Mouse (Mus musculus) T-helper 1 cell (primary cell): ENCODE data around the gene Strn4.

Source experiments
- in situ Hi-C: fragments of 300-600 bp; cut with MboI, MseI; formaldehyde crosslinking; loops from one replicate; pipeline ENCODE4 v1.15.1; 2025; ENCODE audit warnings: high pct_unique_total_duplicates

Strn4 gene

DNA sequence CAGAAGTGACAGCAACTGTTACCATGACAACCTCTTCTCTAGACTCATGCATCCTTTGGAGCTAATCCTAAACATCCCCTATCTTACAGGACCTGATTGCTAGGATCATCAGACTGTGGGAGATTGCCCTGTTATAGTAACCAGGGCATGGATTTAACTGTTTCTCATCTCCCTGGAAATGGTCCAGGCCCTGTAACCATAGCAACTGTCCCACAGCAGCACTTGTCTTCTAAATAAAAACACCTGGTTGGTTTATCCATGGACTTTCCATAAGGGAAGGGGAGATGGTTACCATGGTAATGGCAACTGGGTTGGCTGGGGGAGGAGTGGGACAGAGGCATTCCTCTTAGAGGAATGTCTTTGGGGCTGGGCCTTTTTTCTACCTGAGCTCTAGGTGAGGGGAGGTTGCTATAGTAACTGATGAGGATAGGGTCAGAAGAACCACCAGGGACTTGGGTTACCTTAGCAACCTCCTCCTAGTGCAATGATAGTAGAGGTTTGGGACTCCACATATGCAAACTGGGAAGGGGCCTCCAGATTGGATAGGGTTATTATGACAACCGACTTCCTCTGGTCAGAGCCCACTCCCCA lies at the start of gene Strn4:
Strn4 (plus strand) TSS at position 539 of the 591 bp plus-strand sequence.
- in situ Hi-C loops = no loop called here

DNA sequence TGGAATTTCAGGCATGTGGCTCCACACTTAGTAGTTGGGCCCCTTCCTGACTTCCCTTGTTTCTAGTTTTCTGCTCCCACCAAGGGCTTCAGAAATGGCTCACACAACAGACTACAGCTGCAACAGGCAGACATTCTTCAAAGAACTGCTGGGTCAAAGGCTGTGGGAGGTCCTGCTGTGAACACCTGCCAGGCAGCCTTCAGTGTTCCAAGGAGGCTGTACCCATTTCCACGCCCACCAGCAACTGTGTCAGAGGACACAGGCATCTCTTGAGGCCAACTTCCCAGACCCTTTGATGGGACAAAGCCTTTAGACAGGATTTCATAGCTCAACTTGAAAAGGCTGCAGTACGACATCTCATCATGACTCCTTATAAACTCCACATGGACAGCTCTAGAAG lies 49.2 kb upstream of the Strn4 start:
- in situ Hi-C loops = no loop called here

DNA sequence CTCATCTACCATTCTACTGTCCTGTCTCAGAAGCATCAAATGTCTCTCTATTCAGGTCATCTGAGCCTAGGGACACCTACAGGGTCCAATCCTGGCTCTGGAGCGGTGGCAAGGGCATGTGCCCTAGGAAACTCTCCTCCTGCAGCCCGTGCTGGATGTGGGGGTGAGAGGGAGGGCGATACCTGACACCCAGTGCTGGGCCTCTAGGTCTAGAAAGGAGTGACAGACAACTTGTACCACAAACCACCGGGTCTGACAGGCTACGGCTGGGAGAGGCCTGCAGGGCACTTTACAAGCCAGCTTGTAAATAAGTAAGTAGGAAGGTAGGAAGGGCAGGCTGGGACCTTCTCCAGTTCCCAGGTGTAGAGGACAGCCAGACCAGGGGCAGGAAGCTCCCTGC lies 39.8 kb upstream of the Strn4 start:
- in situ Hi-C loops = no loop called here

DNA sequence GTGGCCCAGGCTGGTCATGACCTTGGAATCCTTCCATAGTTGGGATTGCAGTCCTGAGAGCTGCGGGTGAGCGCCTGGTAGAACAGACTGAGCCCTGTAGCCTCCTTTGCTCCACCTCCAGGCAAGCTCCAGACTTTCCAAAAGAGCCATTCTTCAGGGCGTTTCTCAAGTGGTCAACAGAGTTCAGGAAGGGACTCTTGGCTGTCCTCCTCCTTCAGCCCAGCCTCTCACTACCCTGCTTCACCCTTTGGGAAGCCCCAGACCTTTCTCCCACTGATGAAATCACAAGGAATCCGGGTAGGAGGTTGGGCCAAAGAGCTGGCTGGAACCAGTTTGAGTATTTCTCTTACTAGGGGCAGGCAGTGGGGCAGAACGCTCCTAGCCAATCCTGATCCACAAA lies 35.6 kb upstream of the Strn4 start:
- in situ Hi-C loops = no loop called here

DNA sequence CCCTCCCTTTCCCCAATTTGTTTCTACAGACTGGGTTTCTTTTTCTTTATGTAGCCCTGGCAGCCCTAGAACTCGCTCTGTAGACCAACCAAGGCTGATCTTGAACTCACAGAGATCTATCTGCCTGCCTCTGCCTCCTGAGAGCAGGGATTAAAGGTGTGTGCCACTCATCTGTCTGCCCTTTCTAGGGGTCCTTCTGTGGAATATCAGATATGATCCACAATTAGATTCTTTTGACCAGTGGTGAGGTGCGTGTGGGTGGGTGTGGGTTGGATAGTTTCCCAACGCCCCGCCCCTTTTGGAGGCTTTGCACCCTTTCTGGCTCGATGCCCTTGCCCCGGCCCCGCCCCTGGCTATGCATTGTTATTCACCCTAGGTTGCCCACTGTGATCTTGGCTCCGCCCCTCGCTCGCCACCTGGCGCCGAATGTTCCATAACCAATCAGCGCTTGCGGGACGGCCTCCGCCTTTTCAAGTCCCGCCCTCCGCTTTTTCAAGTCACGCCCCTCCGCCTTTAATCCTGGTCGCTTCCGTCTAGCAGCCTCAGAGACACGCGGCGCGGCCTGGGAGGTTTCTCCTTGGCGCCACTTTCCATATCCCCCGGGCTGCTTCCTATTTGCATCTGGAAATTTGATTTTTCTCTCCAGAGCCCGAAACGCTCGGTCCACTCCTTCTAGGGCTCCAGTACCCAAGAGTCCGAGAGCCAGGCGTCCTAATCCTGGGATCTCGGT lies 34.7 kb upstream of the Strn4 start, which contains the start of gene Slc1a5:
Slc1a5 (plus strand) TSS at position 516 of the 730 bp plus-strand sequence.
- in situ Hi-C loops = no loop called here

DNA sequence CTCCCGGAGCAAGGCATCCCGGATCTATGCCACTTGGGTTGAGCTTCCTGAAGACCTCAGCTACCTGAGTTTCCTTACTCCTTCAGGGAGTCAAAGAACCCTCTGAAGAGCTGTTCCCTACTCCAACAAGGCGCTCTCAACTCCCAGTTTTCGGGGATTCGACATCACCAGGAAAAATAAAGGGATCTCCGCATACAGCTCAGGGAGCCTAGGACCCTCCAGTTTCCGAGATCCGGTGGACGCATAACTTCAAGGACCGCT lies 34.2 kb upstream of the Strn4 start:
- in situ Hi-C loops = no loop called here

DNA sequence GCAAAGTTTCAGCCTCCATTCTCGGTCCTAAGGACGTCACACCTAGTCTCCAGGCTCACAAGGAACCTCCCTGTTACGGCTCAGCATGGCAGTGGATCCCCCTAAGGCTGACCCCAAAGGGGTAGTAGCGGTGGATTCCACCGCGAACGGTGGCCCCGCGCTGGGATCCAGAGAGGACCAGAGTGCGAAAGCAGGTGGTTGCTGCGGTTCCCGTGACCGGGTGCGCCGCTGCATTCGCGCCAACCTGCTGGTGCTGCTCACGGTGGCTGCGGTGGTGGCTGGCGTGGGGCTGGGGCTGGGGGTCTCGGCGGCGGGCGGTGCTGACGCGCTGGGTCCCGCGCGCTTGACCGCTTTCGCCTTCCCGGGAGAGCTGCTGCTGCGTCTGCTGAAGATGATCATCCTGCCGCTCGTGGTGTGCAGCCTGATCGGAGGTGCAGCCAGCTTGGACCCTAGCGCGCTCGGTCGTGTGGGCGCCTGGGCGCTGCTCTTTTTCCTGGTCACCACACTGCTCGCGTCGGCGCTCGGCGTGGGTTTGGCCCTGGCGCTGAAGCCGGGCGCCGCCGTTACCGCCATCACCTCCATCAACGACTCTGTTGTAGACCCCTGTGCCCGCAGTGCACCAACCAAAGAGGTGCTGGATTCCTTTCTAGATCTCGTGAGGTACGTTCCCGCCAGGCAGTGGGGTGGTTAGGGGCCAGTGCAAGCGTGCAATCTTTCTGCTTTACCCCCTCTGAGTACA lies 33.7 kb upstream of the Strn4 start:
- in situ Hi-C loops = no loop called here

DNA sequence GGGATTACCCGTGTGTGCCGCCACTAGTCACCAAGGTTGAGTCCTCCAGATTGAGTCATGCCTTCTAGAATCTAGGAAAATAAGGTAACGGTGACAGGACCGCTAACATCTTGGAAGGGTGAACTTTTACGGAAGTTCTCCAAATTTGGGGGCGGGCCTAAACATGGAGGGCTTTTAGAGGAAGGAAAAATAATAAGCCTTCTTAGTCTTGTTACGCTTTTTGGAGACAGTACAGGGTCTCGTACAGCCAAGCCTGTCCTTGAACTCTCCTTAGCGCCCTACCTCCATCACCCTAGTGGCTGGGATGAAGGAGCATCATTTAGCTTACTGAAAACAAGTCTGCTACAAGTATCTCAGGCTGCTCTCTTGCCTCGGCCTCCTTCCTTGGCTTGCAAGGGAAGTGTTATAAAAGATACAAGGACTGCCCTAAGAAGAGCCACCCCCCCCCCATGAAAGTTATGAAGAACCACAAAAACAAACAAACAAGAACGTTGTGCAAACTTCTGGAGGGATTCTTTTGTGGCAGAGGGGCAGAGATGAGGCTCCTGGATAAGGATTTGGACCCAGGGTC lies 33.0 kb upstream of the Strn4 start:
- in situ Hi-C loops = no loop called here

DNA sequence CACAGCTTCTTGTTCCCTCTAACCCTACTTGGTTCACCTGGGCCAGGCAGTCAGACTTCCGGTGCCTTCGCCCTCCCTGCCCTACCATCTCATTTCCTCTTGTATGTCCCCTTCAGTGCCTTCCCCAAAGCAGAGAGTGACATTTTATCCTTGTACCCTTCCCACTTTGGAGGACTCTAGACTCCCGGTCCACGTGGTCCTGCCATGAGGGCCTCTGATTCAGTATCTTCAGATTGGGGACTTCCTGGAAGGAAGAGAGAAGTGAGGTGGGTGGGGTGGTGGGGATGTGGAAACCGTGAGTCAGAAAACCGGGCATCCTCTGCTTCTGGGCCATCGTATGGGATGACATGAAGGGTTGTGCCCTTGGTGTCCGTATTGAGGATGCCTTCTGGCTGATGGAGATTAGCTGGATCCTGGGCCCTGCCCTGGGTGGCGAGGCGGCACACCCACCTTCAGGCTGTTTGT lies 32.4 kb upstream of the Strn4 start:
- in situ Hi-C loops = no loop called here

DNA sequence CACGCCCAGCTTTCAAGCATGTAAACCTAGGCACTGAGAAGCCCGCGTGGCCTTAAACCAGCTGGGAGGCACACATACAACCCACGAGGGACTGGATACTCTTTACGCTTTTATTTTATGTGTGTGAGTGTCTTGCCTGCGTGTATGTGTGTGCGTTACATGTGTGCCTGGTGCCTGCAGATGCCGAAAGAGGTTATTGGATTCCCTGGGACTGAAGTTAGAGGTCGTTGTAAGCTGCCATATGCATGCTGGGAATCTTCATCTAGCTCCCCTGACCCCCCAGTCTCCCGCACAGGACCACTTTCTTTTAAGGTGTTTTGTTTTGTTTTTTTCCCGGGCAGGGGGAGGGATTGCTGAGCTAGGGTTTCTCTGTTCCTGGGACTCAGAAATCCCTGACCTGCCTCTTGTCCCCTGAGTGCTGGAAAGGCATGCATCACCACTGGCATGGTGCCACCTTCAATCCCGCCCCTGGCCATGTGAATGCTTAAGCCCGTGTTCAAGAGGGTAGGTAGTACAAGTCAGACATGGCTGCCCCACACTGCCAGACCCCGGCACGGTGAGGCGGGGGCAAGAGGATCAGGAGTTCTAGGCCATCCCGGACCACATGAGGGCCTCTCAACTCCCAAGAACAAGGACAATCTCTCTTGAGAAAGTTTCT lies 31.8 kb upstream of the Strn4 start:
- in situ Hi-C loops = no loop called here

DNA sequence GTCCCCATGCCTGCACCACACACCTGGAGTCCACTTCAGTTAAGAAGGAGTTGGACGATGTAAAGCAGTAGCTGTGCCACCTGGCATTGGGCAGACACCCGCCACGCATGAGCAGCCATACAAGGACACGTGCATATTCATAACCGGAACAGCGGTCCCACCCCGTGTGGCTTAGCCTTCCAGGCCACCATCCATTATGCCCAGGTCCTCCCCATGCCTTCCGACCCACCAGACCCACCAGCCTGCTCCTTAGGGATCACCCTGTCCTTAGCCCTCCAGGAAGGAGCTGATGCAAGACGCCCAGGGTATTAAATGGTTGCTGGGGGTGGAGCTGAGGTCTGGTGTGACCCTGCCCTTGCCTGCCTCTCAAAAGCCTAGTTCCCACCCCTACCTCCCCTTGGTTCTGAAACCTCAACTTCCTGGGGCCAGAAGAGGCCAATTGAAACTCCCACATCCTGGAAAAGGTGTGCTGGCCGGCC lies 31.2 kb upstream of the Strn4 start:
- in situ Hi-C loops = no loop called here

DNA sequence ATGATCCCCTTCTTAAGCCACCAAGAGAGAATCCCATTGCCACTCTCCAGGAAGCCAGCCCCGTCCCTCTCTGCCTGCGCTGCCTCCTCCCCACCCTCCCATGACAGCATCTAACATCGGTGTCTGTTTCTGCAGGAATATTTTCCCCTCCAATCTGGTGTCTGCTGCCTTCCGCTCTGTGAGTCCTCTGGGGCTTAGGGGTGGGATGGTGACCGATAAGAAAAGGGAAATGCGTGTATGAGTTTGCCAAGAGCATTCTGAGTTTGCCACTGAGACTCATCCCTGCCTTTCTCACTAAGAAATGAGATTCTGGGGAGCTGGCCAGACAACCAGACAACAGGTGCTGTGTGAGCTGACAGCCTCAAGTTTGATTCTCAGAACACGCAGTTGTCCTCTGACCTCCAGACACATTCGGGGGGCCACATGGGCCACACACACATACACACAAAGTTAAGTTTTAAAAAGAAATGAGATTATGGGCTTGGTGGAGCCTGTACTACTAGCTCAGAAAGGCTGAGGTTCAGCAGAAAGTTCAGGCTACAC lies 30.1 kb upstream of the Strn4 start:
- in situ Hi-C loops = no loop called here

DNA sequence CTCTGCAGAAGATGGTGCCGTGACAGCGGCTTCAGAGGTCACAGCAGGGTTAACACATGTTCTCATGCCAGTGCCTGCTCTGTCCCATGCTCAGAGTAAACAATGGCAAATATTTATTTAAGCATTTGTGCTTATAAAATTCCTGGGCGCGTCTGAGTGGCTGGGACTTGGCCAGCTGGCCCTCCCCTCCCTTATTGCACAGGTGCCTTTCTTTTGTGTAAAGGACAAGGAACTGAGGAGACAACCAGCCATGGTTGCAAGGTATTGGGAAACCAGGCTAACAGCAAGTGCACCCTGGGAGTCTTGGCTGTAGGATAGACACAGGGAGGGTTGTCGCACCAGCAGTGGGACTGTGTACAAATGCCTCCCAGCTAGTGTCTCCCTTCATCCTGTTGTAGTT lies 23.4 kb upstream of the Strn4 start:
- in situ Hi-C loops = no loop called here

DNA sequence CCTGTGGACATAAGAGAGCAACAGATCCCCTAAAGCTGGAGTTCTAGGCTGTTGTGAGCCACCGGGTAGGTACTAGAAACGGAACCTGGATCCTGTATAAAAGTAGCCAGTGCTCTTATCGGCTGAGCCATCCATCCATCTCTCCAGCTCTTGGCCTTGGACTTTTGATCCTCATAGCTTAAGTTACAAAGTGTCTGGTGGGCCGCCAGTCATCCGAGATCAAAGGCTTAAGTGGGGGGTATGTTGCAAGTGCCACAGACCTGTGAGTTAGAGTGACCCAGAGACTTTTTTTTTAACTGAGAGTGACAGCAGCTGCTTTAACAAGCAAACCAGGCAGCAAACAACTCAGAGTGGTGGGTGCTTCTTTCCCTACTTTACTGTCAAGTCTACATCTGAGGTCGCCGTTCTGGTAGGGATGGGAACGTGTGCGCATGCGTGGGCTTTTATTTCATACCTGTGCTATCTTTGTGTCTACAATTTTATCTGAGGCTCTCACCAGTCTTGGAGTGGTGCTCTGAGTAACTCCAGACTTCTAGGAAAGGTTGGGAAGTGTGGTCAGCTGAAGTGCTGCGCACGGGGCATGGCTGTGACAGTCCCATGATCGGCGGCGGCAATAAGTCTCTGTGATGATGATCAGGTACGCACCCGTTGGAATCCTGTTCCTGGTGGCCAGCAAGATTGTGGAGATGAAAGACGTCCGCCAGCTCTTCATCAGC lies 22.5 kb upstream of the Strn4 start:
- in situ Hi-C loops = no loop called here

DNA sequence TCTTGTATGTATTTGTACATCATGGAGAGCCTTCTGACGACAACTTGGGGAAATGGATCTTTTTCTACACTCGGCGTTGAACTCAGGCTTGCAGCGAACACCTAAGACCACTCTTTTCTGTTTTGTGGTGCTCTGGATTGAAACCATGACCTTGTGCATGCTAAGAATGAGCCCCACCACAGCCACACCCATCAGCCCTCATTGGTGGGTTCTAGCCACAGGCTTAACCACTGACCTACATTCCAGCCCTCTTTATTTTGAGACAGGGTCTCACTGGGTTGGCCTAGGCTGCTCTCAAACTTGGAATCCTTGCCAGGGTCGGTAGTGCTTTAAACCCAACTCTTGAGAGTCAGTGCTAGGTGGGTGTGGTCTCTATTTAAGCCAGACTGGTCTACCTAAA lies 20.8 kb upstream of the Strn4 start:
- in situ Hi-C loops = no loop called here

DNA sequence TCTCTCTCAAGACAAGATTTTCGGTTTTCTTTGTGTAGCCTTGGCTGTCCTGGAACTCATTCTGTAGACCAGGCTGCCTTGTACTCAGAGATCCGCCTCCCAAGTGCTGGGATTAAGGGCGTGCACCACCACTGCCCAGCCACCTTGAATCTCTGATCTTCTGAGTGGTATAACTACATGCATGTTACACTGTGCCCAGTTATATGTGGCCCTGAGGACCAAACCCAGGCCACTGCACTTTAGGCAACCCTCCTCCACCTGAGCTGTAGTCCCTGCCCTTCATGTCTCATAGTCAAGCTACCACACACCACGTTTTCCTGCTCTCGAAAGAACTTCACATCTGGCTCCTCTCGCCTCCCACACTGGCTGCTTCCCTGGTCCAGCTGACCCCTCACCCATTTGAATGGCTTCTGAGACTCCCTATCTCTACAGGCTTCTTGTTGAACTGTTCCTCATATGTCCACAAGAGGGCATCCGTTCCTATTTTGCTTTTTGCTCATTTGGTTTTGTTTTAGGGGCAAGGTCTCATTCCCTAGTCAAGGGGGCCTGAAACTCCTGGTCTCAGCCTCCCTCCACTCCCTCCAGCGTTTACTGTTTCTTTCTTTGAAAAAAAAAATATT lies 11.2 kb upstream of the Strn4 start:
- in situ Hi-C loops = loop anchor here (5.0 kb wide), 2 partner anchors 57 to 103 kb away; partner anchors contain the start of gene Ptgir

DNA sequence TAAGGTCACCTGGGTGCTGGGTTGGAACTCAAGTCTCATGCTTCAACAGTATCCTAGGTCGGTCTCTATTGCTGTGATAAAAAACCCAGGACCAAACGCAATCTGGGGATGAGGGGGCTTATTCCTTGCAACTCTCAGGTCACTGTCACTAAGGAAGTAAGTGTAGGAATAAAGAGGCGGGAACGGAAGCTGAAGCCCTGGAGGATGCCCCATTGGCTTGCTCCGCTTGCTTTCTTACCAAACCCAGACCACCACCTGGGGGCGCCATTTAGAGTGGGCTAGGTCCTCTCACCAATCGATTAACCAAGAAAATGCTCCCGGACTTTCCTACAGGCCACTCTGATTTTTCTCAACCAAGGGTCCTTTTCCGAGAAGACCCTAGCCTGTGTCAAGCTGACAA lies 7.8 kb upstream of the Strn4 start:
- in situ Hi-C loops = loop anchor here (5.0 kb wide), 1 partner anchor 61 kb away; no protein-coding TSS in a partner anchor

DNA sequence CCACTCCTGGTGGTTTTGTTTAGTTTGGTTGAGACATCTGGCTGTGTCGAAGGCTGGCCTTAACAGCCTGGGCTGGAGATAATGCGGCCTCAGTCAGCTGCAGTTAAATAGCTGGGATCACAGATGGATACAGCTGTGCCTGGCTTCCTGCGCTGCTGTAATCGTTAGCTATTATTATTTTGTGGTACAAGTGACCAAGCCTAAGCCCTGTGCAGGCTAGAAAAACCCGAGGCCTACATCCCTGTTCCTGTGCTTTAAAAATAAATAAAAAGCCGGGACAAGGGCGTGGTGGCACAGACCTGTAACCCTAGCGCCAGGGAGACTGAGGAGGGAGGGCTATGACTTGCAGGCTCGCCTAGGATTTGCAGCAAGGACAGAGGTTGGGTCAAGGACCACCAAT lies 7.0 kb upstream of the Strn4 start:
- in situ Hi-C loops = loop anchor here (5.0 kb wide), 1 partner anchor 61 kb away; no protein-coding TSS in a partner anchor

DNA sequence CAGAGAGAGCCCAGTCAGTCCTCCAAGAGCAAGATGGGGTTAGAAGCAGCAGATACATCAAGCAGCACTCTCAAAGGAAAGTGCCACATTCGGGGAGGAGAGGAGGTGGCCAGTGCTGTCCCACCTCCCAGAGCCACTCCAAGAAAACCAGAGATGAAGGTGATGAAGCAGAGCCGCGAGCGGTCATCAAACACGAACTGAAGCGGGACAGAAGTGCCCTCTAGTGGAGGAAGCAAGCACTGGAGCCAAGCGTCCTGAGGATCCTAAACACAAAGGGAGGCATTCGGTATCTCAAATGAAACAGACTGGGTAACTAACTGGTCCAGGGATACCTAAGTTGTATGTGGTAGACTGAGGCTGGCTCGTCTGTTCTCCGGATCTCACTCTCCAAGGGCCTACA lies 6.0 kb upstream of the Strn4 start:
- in situ Hi-C loops = loop anchor here (5.0 kb wide), 1 partner anchor 62 kb away; no protein-coding TSS in a partner anchor

DNA sequence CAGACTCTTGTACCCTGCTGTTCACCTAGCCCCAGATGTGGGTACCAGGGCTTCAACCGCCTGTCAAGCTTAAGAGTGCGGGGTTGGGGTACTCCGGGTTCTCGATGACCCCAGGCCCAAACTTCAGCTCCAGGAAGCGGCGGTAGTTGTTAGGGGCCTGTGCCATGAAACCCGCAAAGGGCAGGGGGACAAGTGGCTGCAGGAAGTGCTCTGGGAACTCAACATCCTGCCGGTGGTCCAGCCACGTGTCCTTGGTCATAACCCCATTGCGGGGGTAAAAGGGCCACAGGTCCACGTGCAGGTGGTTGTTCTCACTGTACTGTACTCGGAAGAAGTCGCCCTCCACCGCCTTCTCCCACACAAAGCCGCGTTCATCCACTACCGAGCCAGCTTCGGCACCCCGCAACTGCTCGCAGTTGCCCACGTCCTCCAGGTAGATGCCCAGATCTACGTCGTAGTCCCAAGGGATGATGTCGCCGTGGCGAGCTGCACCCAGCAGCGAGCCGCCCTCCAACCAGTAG lies 5.2 kb upstream of the Strn4 start:
- in situ Hi-C loops = no loop called here
